Mouse (Mus musculus) bone marrow, adult 2 months (tissue): ENCODE results near the gene Kncn.

Experiments
- CTCF ChIP-seq: fragments of 200-500 bp; IDR thresholded peaks from 2 replicates; pipeline ENCODE4 v1.5.1; 2011; ENCODE audit warnings: low read length, control low read depth; ENCODE audit not compliant: control insufficient read depth, insufficient read depth
- POLR2A ChIP-seq: fragments of 200-500 bp; IDR thresholded peaks from 2 replicates; pipeline ENCODE4 v1.6.1; 2011; ENCODE audit warnings: low read depth, mild to moderate bottlenecking, control low read depth, low read length, borderline replicate concordance; ENCODE audit not compliant: control insufficient read depth

GRCm38 (mm10) chr4:115835576-115835975 lies 48.6 kb upstream of the Kncn start:
- TF ChIP-seq CTCF (no peak), POLR2A (no peak)
